Mouse (Mus musculus): ENCODE results near the gene Sox13.

GRCm38 (mm10) chr1:133397483-133398237 is 26.5 kb downstream of the Sox13 start:
- TF ChIP-seq POLR2A (IDR thresholded peaks at IDR 0.05; ENCODE audit: borderline replicate concordance, low read depth, low read length) = no peak
- TF ChIP-seq CTCF (IDR thresholded peaks at IDR 0.05; ENCODE audit: low read depth, low read length) = no peak

All from bone marrow macrophage, adult 2 months (primary cell).